Mouse (Mus musculus) CH12.LX (cell line): ENCODE data around the gene Ces3a. TPM values are rescaled to one million over a fixed set of nuclear protein-coding genes. Genes with fewer than 3 reads are reported as not detected.
A peak's percentile ranks its signal among the peaks of the same experiment; 100 is the strongest.
"Not testable (repeated sequence)": the region's sequence is repeated elsewhere in the genome, so short reads cannot be mapped to it uniquely, and the experiment has no call there.

Experiments used
- DNase-seq: peaks from one replicate; pipeline ENCODE4 v3.0.0-alpha.2; 2013; ENCODE audit errors: extremely low read depth
- H3K27ac ChIP-seq: 2 replicates; pipeline ENCODE4 v1.5.1; 2012; ENCODE audit warnings: low read depth, mild to moderate bottlenecking, control low read depth, moderate library complexity; ENCODE audit not compliant: insufficient read depth
- H3K27me3 ChIP-seq: replicated peaks from 2 replicates; pipeline ENCODE3; 2012; ENCODE audit warnings: inconsistent platforms
- H3K36me3 ChIP-seq, 2 experiments: replicated peaks in 1 of 2; 2 replicates each; pipeline versions ENCODE3 to v1.6.1; 2012; ENCODE audit warnings: inconsistent platforms in 1 of 2, low read length in 1 of 2, mild to moderate bottlenecking in 1 of 2, mixed read lengths in 1 of 2, moderate library complexity in 1 of 2; ENCODE audit not compliant: control insufficient read depth in 1 of 2, insufficient read depth in 1 of 2
- H3K4me1 ChIP-seq, 2 experiments: 2 replicates each; pipeline ENCODE4 v1.6.1; 2012; ENCODE audit warnings: inconsistent platforms in 1 of 2, moderate library complexity in 1 of 2; ENCODE audit not compliant: insufficient read depth in 2 of 2, control insufficient read depth in 1 of 2
- H3K4me2 ChIP-seq: 2 replicates; pipeline ENCODE4 v1.6.1; 2012; ENCODE audit warnings: low read depth, mild to moderate bottlenecking, control low read depth; ENCODE audit not compliant: poor library complexity, insufficient read depth, severe bottlenecking
- H3K4me3 ChIP-seq, 3 experiments: fragments of 150-350 bp in 1 of 3; sonication (generic) in 1 of 3; replicated peaks in 1 of 3; 2 replicates each; pipeline versions ENCODE3 to v1.5.1; 2011 to 2012; ENCODE audit warnings: low read depth in 2 of 3, low read length in 2 of 3, mild to moderate bottlenecking in 2 of 3, moderate library complexity in 2 of 3, control low read depth in 1 of 3, improper control_type of control experiment in 1 of 3, inconsistent platforms in 1 of 3, mixed read lengths in 1 of 3; ENCODE audit not compliant: poor library complexity in 1 of 3
- H3K79me2 ChIP-seq: replicated peaks from 2 replicates; pipeline ENCODE4 v1.6.1; 2012; ENCODE audit warnings: mild to moderate bottlenecking, moderate library complexity; ENCODE audit not compliant: control insufficient read depth, poor library complexity, insufficient read depth, severe bottlenecking; ENCODE audit errors: extremely low read depth
- H3K9ac ChIP-seq: 2 replicates; pipeline ENCODE4 v1.6.1; 2012; ENCODE audit warnings: low read depth, mild to moderate bottlenecking, control low read depth, moderate library complexity; ENCODE audit not compliant: insufficient read depth
- H3K9me3 ChIP-seq: replicated peaks from 2 replicates; pipeline ENCODE3; 2012; ENCODE audit warnings: low read length, inconsistent platforms, mixed read lengths
- CTCF ChIP-seq, 2 experiments: IDR thresholded peaks in 1 of 2; conservative IDR thresholded peaks in 1 of 2; 2 replicates each; pipeline ENCODE4 v1.5.1; 2011 to 2012; ENCODE audit warnings: low read depth in 2 of 2, low read length in 2 of 2, improper control_type of control experiment in 1 of 2, inconsistent platforms in 1 of 2, mild to moderate bottlenecking in 1 of 2, moderate library complexity in 1 of 2
- ELF1 ChIP-seq: IDR thresholded peaks from 2 replicates; pipeline ENCODE4 v1.6.1; 2014; ENCODE audit warnings: low read depth, mild to moderate bottlenecking, inconsistent platforms, low read length, improper control_type of control experiment
- TCF12 ChIP-seq: IDR thresholded peaks from 2 replicates; pipeline ENCODE4 v1.6.1; 2014; ENCODE audit warnings: low read depth, mild to moderate bottlenecking, inconsistent platforms, low read length, improper control_type of control experiment
- UBTF ChIP-seq: IDR thresholded peaks from 2 replicates; pipeline ENCODE4 v1.6.1; 2012; ENCODE audit warnings: low read depth, mild to moderate bottlenecking, inconsistent platforms, low read length, improper control_type of control experiment, moderate library complexity
- ZKSCAN1 ChIP-seq: IDR thresholded peaks from 2 replicates; pipeline ENCODE4 v1.6.1; 2012; ENCODE audit warnings: low read depth, inconsistent platforms, low read length, improper control_type of control experiment, borderline replicate concordance
- dilution Hi-C: fragments of 300-500 bp; cut with MboI; formaldehyde crosslinking; loops from 2 replicates; pipeline ENCODE4 v1.14.3; 2020; ENCODE audit warnings: low sequenced_read_pairs; ENCODE audit not compliant: extremely low pct_unique_long_range_greater_than_20kb, extremely low pct_ligation_motif_present
- in situ Hi-C: fragments of 300-500 bp; cut with MboI; formaldehyde crosslinking; loops from 3 replicates; pipeline ENCODE4 v1.14.3; 2019; ENCODE audit warnings: low sequenced_read_pairs, low pct_ligation_motif_present, low pct_unique_long_range_greater_than_20kb, mixed read lengths
- polyA plus RNA-seq: library from polyadenylated mRNA; unstranded; fragments of >175 nt; gene quantifications from 2 replicates; pipeline ENCODE4 v1.2.1, GENCODE M21; 2012; ENCODE audit warnings: low read depth; ENCODE audit not compliant: insufficient read length
- total RNA-seq, 2 experiments: library from RNA; depleted of rRNA; stranded (reverse); fragments of 300-350 nt in 1 of 2; fragments of >200 nt in 1 of 2; gene quantifications; 2 replicates each; pipeline ENCODE4 v1.2.3; 2012 to 2014

Ces3a gene
- total and polyA plus RNA-seq, 3 experiments: not detected

GRCm38 (mm10) chr8:105093992-105094391 is 45.6 kb downstream of the Ces3a start (continued):
- no peak for TF ChIP-seq ZKSCAN1
- no peak for TF ChIP-seq TCF12
- no peak for TF ChIP-seq ELF1

- H3K79me2 ChIP-seq, in situ Hi-C loops, H3K4me2 ChIP-seq, H3K9me3 ChIP-seq, H3K36me3 ChIP-seq, H3K9ac ChIP-seq, H3K27ac ChIP-seq, H3K27me3 ChIP-seq, H3K4me3 ChIP-seq, DNase-seq, H3K4me1 ChIP-seq, dilution Hi-C loops: not testable (repeated sequence)
These were observed 53.8 kb downstream of the Ces3a start for GRCm38 (mm10) chr8:105102101-105102785.

- H3K4me1 ChIP-seq, H3K9ac ChIP-seq, H3K79me2 ChIP-seq, DNase-seq, dilution Hi-C loops, H3K36me3 ChIP-seq, in situ Hi-C loops, H3K4me2 ChIP-seq, H3K27ac ChIP-seq, H3K9me3 ChIP-seq, H3K4me3 ChIP-seq: not testable (repeated sequence)
- H3K27me3 ChIP-seq: peaks cover 10% of the 10 kb centered on the region
These were observed 55.3 kb downstream of the Ces3a start for GRCm38 (mm10) chr8:105103701-105104100.

GRCm38 (mm10) chr8:105104220-105104619 is 55.8 kb downstream of the Ces3a start:
- peaks cover 10% of the 10 kb centered on the region for H3K27me3 ChIP-seq
- H3K27ac ChIP-seq: no peak overlapping the region
- H3K79me2 ChIP-seq: no peaks in the 10 kb centered on the region
- H3K9me3 ChIP-seq: peaks cover 2% of the 10 kb centered on the region
- no peak overlapping the region for H3K4me3 ChIP-seq
- in situ Hi-C loops (no loop called here), dilution Hi-C loops (no loop called here)
- H3K4me1 ChIP-seq: no peaks in the 10 kb centered on the region
- no peak overlapping the region for H3K9ac ChIP-seq
- H3K36me3 ChIP-seq: no peaks in the 10 kb centered on the region
- DNase-seq: no peak
- TF ChIP-seq UBTF (no peak), CTCF (conservative IDR thresholded peaks at IDR 0.05 in 1 of 2, IDR thresholded peaks at IDR 0.05 in 1 of 2; ENCODE audit: low read depth in 2 of 2, low read length in 2 of 2) (0 out of 4 replicates have a peak, but pooled peaks of 1 of the 2 experiments have one; percentile 11)
- no peak overlapping the region for H3K4me2 ChIP-seq

Other genes starting within 250 kb of the Ces3a start
- not detected in 2 replicates for gene Ces2b, start 217.0 kb upstream of the Ces3a start, total RNA-seq (2012; rRNA removed)
- 0.11 TPM in 1 of 2 replicates, not detected in the other for gene Ces2b, start 217.0 kb upstream of the Ces3a start, total RNA-seq (2014; rRNA removed)
- not detected in 2 replicates for gene Ces2b, start 217.0 kb upstream of the Ces3a start, polyA plus RNA-seq
- gene Ces2c, start 201.5 kb upstream of the Ces3a start, total RNA-seq (2012; rRNA removed): 5.7 and 6.2 TPM in 2 replicates
- gene Ces2c, start 201.5 kb upstream of the Ces3a start, total RNA-seq (2014; rRNA removed): 15.6 and 16.7 TPM in 2 replicates
- gene Ces2c, start 201.5 kb upstream of the Ces3a start, polyA plus RNA-seq: 65.5 and 67.4 TPM in 2 replicates
- gene Ces2e, start 122.3 kb upstream of the Ces3a start, total RNA-seq (2012; rRNA removed): 0.04 TPM in 1 of 2 replicates, not detected in the other
- gene Ces2e, start 122.3 kb upstream of the Ces3a start, total RNA-seq (2014; rRNA removed): 0.11 TPM in 1 of 2 replicates, not detected in the other
- gene Ces2e, start 122.3 kb upstream of the Ces3a start, polyA plus RNA-seq: not detected in 2 replicates
- 0.04 and 0.08 TPM in 2 replicates for gene Ces2f, start 101.2 kb upstream of the Ces3a start, total RNA-seq (2012; rRNA removed)
- 0.04 TPM in 1 of 2 replicates, not detected in the other for gene Ces2f, start 101.2 kb upstream of the Ces3a start, total RNA-seq (2014; rRNA removed)
- gene Ces2f, start 101.2 kb upstream of the Ces3a start, polyA plus RNA-seq: not detected in 2 replicates
- gene Ces2g, start 86.9 kb upstream of the Ces3a start, total RNA-seq (2012; rRNA removed): 0.17 and 0.30 TPM in 2 replicates
- 0.07 TPM in 1 of 2 replicates, not detected in the other for gene Ces2g, start 86.9 kb upstream of the Ces3a start, total RNA-seq (2014; rRNA removed)
- gene Ces2g, start 86.9 kb upstream of the Ces3a start, polyA plus RNA-seq: 0.11 and 0.14 TPM in 2 replicates
- gene Ces2h, start 47.7 kb upstream of the Ces3a start, total RNA-seq (2012; rRNA removed): not detected in 2 replicates
- gene Ces2h, start 47.7 kb upstream of the Ces3a start, total RNA-seq (2014; rRNA removed): not detected in 2 replicates
- not detected in 2 replicates for gene Ces2h, start 47.7 kb upstream of the Ces3a start, polyA plus RNA-seq
- gene Ces3b, start 35.2 kb downstream of the Ces3a start, total RNA-seq (2012; rRNA removed): not detected in 2 replicates
- not detected in 2 replicates for gene Ces3b, start 35.2 kb downstream of the Ces3a start, total RNA-seq (2014; rRNA removed)
- not detected in 2 replicates for gene Ces3b, start 35.2 kb downstream of the Ces3a start, polyA plus RNA-seq
- not detected in 2 replicates for gene Ces4a, start 83.2 kb downstream of the Ces3a start, total RNA-seq (2012; rRNA removed)
- gene Ces4a, start 83.2 kb downstream of the Ces3a start, total RNA-seq (2014; rRNA removed): not detected in 2 replicates
- not detected in 2 replicates for gene Ces4a, start 83.2 kb downstream of the Ces3a start, polyA plus RNA-seq
- gene Cbfb, start 122.1 kb downstream of the Ces3a start, total RNA-seq (2012; rRNA removed): 49.7 and 70.2 TPM in 2 replicates
- gene Cbfb, start 122.1 kb downstream of the Ces3a start, total RNA-seq (2014; rRNA removed): 170 and 203 TPM in 2 replicates
- gene Cbfb, start 122.1 kb downstream of the Ces3a start, polyA plus RNA-seq: 87.9 and 97.7 TPM in 2 replicates
- 10.7 and 11.9 TPM in 2 replicates for gene D230025D16Rik, start 176.5 kb downstream of the Ces3a start, total RNA-seq (2012; rRNA removed)
- gene D230025D16Rik, start 176.5 kb downstream of the Ces3a start, total RNA-seq (2014; rRNA removed): 19.2 and 21.5 TPM in 2 replicates
- gene D230025D16Rik, start 176.5 kb downstream of the Ces3a start, polyA plus RNA-seq: 13.5 and 14.0 TPM in 2 replicates
- gene B3gnt9, start 206.6 kb downstream of the Ces3a start, total RNA-seq (2012; rRNA removed): 4.0 and 4.1 TPM in 2 replicates
- gene B3gnt9, start 206.6 kb downstream of the Ces3a start, total RNA-seq (2014; rRNA removed): 0.66 and 0.78 TPM in 2 replicates
- 0.57 and 0.91 TPM in 2 replicates for gene B3gnt9, start 206.6 kb downstream of the Ces3a start, polyA plus RNA-seq
- gene Tradd, start 216.0 kb downstream of the Ces3a start, total RNA-seq (2012; rRNA removed): 30.8 and 31.0 TPM in 2 replicates
- gene Tradd, start 216.0 kb downstream of the Ces3a start, total RNA-seq (2014; rRNA removed): 20.4 and 20.7 TPM in 2 replicates
- gene Tradd, start 216.0 kb downstream of the Ces3a start, polyA plus RNA-seq: 18.6 and 24.3 TPM in 2 replicates
- gene Fbxl8, start 216.0 kb downstream of the Ces3a start, total RNA-seq (2012; rRNA removed): 8.6 and 10.5 TPM in 2 replicates
- 4.6 and 5.2 TPM in 2 replicates for gene Fbxl8, start 216.0 kb downstream of the Ces3a start, total RNA-seq (2014; rRNA removed)
- 5.4 and 5.9 TPM in 2 replicates for gene Fbxl8, start 216.0 kb downstream of the Ces3a start, polyA plus RNA-seq
- 0.08 TPM in 1 of 2 replicates, not detected in the other for gene Hsf4, start 221.2 kb downstream of the Ces3a start, total RNA-seq (2012; rRNA removed)
- not detected in 2 replicates for gene Hsf4, start 221.2 kb downstream of the Ces3a start, total RNA-seq (2014; rRNA removed)
- gene Hsf4, start 221.2 kb downstream of the Ces3a start, polyA plus RNA-seq: not detected in 2 replicates
- gene Nol3, start 227.5 kb downstream of the Ces3a start, total RNA-seq (2012; rRNA removed): 0.34 and 0.42 TPM in 2 replicates
- gene Nol3, start 227.5 kb downstream of the Ces3a start, total RNA-seq (2014; rRNA removed): not detected in 2 replicates
- gene Nol3, start 227.5 kb downstream of the Ces3a start, polyA plus RNA-seq: 0.31 TPM in 1 of 2 replicates, not detected in the other
- 4.7 and 4.8 TPM in 2 replicates for gene 4931428F04Rik, start 241.3 kb downstream of the Ces3a start, total RNA-seq (2012; rRNA removed)
- gene 4931428F04Rik, start 241.3 kb downstream of the Ces3a start, total RNA-seq (2014; rRNA removed): 2.2 and 2.7 TPM in 2 replicates
- 9.1 and 9.4 TPM in 2 replicates for gene 4931428F04Rik, start 241.3 kb downstream of the Ces3a start, polyA plus RNA-seq
- 10.9 and 12.5 TPM in 2 replicates for gene Exoc3l, start 247.5 kb downstream of the Ces3a start, total RNA-seq (2012; rRNA removed)
- gene Exoc3l, start 247.5 kb downstream of the Ces3a start, total RNA-seq (2014; rRNA removed): 3.9 and 4.4 TPM in 2 replicates
- gene Exoc3l, start 247.5 kb downstream of the Ces3a start, polyA plus RNA-seq: 6.3 and 7.5 TPM in 2 replicates
- gene E2f4, start 249.1 kb downstream of the Ces3a start, total RNA-seq (2012; rRNA removed): 51.0 and 62.4 TPM in 2 replicates
- gene E2f4, start 249.1 kb downstream of the Ces3a start, total RNA-seq (2014; rRNA removed): 34.1 and 39.9 TPM in 2 replicates
- 165 and 198 TPM in 2 replicates for gene E2f4, start 249.1 kb downstream of the Ces3a start, polyA plus RNA-seq